Mouse (Mus musculus) CH12.LX (cell line): ENCODE results near the gene Agrp. TPM values are rescaled to one million over a fixed set of nuclear protein-coding genes. Genes with fewer than 3 reads are reported as not detected.

Experiments used
- DNase-seq: peaks from one replicate; pipeline ENCODE4 v3.0.0-alpha.2; 2013; ENCODE audit errors: extremely low read depth
- H3K27ac ChIP-seq: 2 replicates; pipeline ENCODE4 v1.5.1; 2012; ENCODE audit warnings: low read depth, mild to moderate bottlenecking, control low read depth, moderate library complexity; ENCODE audit not compliant: insufficient read depth
- H3K27me3 ChIP-seq: replicated peaks from 2 replicates; pipeline ENCODE3; 2012; ENCODE audit warnings: inconsistent platforms
- H3K36me3 ChIP-seq, 2 experiments: replicated peaks in 1 of 2; 2 replicates each; pipeline versions ENCODE3 to v1.6.1; 2012; ENCODE audit warnings: inconsistent platforms in 1 of 2, low read length in 1 of 2, mild to moderate bottlenecking in 1 of 2, mixed read lengths in 1 of 2, moderate library complexity in 1 of 2; ENCODE audit not compliant: control insufficient read depth in 1 of 2, insufficient read depth in 1 of 2
- H3K4me1 ChIP-seq, 2 experiments: 2 replicates each; pipeline ENCODE4 v1.6.1; 2012; ENCODE audit warnings: inconsistent platforms in 1 of 2, moderate library complexity in 1 of 2; ENCODE audit not compliant: insufficient read depth in 2 of 2, control insufficient read depth in 1 of 2
- H3K4me2 ChIP-seq: 2 replicates; pipeline ENCODE4 v1.6.1; 2012; ENCODE audit warnings: low read depth, mild to moderate bottlenecking, control low read depth; ENCODE audit not compliant: poor library complexity, insufficient read depth, severe bottlenecking
- H3K4me3 ChIP-seq, 3 experiments: fragments of 150-350 bp in 1 of 3; sonication (generic) in 1 of 3; replicated peaks in 1 of 3; 2 replicates each; pipeline versions ENCODE3 to v1.5.1; 2011 to 2012; ENCODE audit warnings: low read depth in 2 of 3, low read length in 2 of 3, mild to moderate bottlenecking in 2 of 3, moderate library complexity in 2 of 3, control low read depth in 1 of 3, improper control_type of control experiment in 1 of 3, inconsistent platforms in 1 of 3, mixed read lengths in 1 of 3; ENCODE audit not compliant: poor library complexity in 1 of 3
- H3K79me2 ChIP-seq: replicated peaks from 2 replicates; pipeline ENCODE4 v1.6.1; 2012; ENCODE audit warnings: mild to moderate bottlenecking, moderate library complexity; ENCODE audit not compliant: control insufficient read depth, poor library complexity, insufficient read depth, severe bottlenecking; ENCODE audit errors: extremely low read depth
- H3K9ac ChIP-seq: 2 replicates; pipeline ENCODE4 v1.6.1; 2012; ENCODE audit warnings: low read depth, mild to moderate bottlenecking, control low read depth, moderate library complexity; ENCODE audit not compliant: insufficient read depth
- H3K9me3 ChIP-seq: replicated peaks from 2 replicates; pipeline ENCODE3; 2012; ENCODE audit warnings: low read length, inconsistent platforms, mixed read lengths
- BHLHE40 ChIP-seq: IDR thresholded peaks from 2 replicates; pipeline ENCODE4 v1.6.1; 2011; ENCODE audit warnings: mild to moderate bottlenecking, low read depth, low read length, improper control_type of control experiment
- EP300 ChIP-seq: IDR thresholded peaks from 2 replicates; pipeline ENCODE4 v1.6.1; 2011; ENCODE audit warnings: low read length, improper control_type of control experiment
- GABPA ChIP-seq: IDR thresholded peaks from 2 replicates; pipeline ENCODE4 v1.6.1; 2012; ENCODE audit warnings: low read depth, low read length, improper control_type of control experiment, inconsistent platforms; ENCODE audit not compliant: insufficient replicate concordance
- HCFC1 ChIP-seq: IDR thresholded peaks from 2 replicates; pipeline ENCODE4 v1.6.1; 2012; ENCODE audit warnings: low read depth, mild to moderate bottlenecking, inconsistent platforms, low read length, improper control_type of control experiment
- IRF4 ChIP-seq: IDR thresholded peaks from 2 replicates; pipeline ENCODE4 v1.6.1; 2014; ENCODE audit warnings: low read depth, mild to moderate bottlenecking, inconsistent platforms, low read length, improper control_type of control experiment
- JUND ChIP-seq: conservative IDR thresholded peaks from 2 replicates; pipeline ENCODE4 v1.6.1; 2011; ENCODE audit warnings: low read depth, low read length, improper control_type of control experiment
- KAT2A ChIP-seq: IDR thresholded peaks from 2 replicates; pipeline ENCODE4 v1.6.1; 2012; ENCODE audit warnings: low read length, improper control_type of control experiment, inconsistent platforms; ENCODE audit not compliant: insufficient replicate concordance
- MAFK ChIP-seq: IDR thresholded peaks from 2 replicates; pipeline ENCODE4 v1.6.1; 2011; ENCODE audit warnings: low read length, improper control_type of control experiment; ENCODE audit not compliant: insufficient replicate concordance
- MAX ChIP-seq: IDR thresholded peaks from 2 replicates; pipeline ENCODE4 v1.6.1; 2011; ENCODE audit warnings: low read length, improper control_type of control experiment
- MAZ ChIP-seq: IDR thresholded peaks from 2 replicates; pipeline ENCODE4 v1.6.1; 2012; ENCODE audit warnings: low read depth, mild to moderate bottlenecking, inconsistent platforms, low read length, improper control_type of control experiment, moderate library complexity
- MEF2A ChIP-seq: IDR thresholded peaks from 2 replicates; pipeline ENCODE4 v1.6.1; 2014; ENCODE audit warnings: low read depth, mild to moderate bottlenecking, inconsistent platforms, low read length, improper control_type of control experiment, borderline replicate concordance
- MYC ChIP-seq: IDR thresholded peaks from 2 replicates; pipeline ENCODE4 v1.6.1; 2011; ENCODE audit warnings: low read depth, mild to moderate bottlenecking, improper control_type of control experiment, low read length
- POLR2A ChIP-seq: IDR thresholded peaks from 2 replicates; pipeline ENCODE4 v1.6.1; 2011; ENCODE audit warnings: low read depth, mild to moderate bottlenecking, improper control_type of control experiment, low read length
- RAD21 ChIP-seq: IDR thresholded peaks from 2 replicates; pipeline ENCODE4 v1.6.1; 2011; ENCODE audit warnings: low read depth, mild to moderate bottlenecking, low read length, improper control_type of control experiment, moderate library complexity
- RCOR1 ChIP-seq: conservative IDR thresholded peaks from 2 replicates; pipeline ENCODE4 v1.6.1; 2012; ENCODE audit warnings: low read depth, mild to moderate bottlenecking, inconsistent platforms, low read length, improper control_type of control experiment
- SIN3A ChIP-seq: IDR thresholded peaks from 2 replicates; pipeline ENCODE4 v1.6.1; 2012; ENCODE audit warnings: low read length, improper control_type of control experiment, inconsistent platforms
- SMC3 ChIP-seq: IDR thresholded peaks from 2 replicates; pipeline ENCODE4 v1.6.1; 2011; ENCODE audit warnings: low read depth, low read length, improper control_type of control experiment
- TBP ChIP-seq: conservative IDR thresholded peaks from 2 replicates; pipeline ENCODE4 v1.6.1; 2011; ENCODE audit warnings: low read depth, low read length, improper control_type of control experiment
- TCF12 ChIP-seq: IDR thresholded peaks from 2 replicates; pipeline ENCODE4 v1.6.1; 2014; ENCODE audit warnings: low read depth, mild to moderate bottlenecking, inconsistent platforms, low read length, improper control_type of control experiment
- UBTF ChIP-seq: IDR thresholded peaks from 2 replicates; pipeline ENCODE4 v1.6.1; 2012; ENCODE audit warnings: low read depth, mild to moderate bottlenecking, inconsistent platforms, low read length, improper control_type of control experiment, moderate library complexity
- USF1 ChIP-seq: IDR thresholded peaks from 2 replicates; pipeline ENCODE4 v1.6.1; 2014; ENCODE audit warnings: low read depth, mild to moderate bottlenecking, inconsistent platforms, low read length, improper control_type of control experiment
- ZMIZ1 ChIP-seq: IDR thresholded peaks from 2 replicates; pipeline ENCODE4 v1.6.1; 2012; ENCODE audit warnings: low read depth, mild to moderate bottlenecking, inconsistent platforms, low read length, improper control_type of control experiment
- dilution Hi-C: fragments of 300-500 bp; cut with MboI; formaldehyde crosslinking; loops from 2 replicates; pipeline ENCODE4 v1.14.3; 2020; ENCODE audit warnings: low sequenced_read_pairs; ENCODE audit not compliant: extremely low pct_unique_long_range_greater_than_20kb, extremely low pct_ligation_motif_present
- in situ Hi-C: fragments of 300-500 bp; cut with MboI; formaldehyde crosslinking; loops from 3 replicates; pipeline ENCODE4 v1.14.3; 2019; ENCODE audit warnings: low sequenced_read_pairs, low pct_ligation_motif_present, low pct_unique_long_range_greater_than_20kb, mixed read lengths
- polyA plus RNA-seq: library from polyadenylated mRNA; unstranded; fragments of >175 nt; gene quantifications from 2 replicates; pipeline ENCODE4 v1.2.1, GENCODE M21; 2012; ENCODE audit warnings: low read depth; ENCODE audit not compliant: insufficient read length
- total RNA-seq, 2 experiments: library from RNA; depleted of rRNA; stranded (reverse); fragments of 300-350 nt in 1 of 2; fragments of >200 nt in 1 of 2; gene quantifications; 2 replicates each; pipeline ENCODE4 v1.2.3; 2012 to 2014

The Agrp gene
- total and polyA plus RNA-seq, 3 experiments = 0.30 TPM; not detected in 2

DNA sequence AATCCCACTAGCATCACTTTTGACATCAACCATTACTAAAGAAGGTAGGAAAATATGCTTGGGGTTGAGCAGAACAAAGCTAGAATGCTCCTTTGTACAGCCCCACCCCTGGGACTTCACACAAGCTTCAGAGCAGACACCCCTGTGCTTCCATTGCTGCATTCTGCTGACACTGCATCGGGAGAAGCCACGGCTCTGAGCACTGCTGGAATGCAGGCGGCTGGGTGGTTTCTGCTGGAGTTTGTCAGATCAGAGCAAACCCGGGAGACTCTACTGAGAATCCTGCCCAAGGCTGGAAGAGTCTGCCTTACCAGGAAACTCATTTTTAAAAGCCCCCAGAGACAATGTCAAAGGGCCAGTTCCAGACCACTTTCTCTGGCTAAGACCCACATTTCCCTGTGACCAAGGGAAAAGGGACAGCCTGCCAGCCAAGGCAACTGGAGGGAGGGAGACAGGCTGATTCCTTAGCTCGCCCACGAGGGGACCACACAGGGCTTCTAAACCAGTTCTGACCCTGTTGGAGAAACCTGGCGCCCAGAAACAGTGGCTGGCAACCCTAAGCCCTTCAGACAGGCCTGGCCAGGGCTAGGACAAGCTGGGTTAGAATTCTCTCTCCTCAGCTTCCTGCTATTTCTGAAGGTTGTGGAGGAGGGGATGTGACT, 92.5 kb downstream of the Agrp start:
- Histone ChIP-seq H3K4me2 (no peak overlapping the region), H3K4me1 (peaks cover 0 to 43% of the 10 kb centered on the region in 2 experiments; a peak in 2 of 4 replicates), H3K79me2 (no peaks in the 10 kb centered on the region; the same call in 1 of the 2 replicates), H3K36me3 (peaks cover 0 to 22% of the 10 kb centered on the region in 2 experiments), H3K9me3 (no peaks in the 10 kb centered on the region), H3K9ac (no peak overlapping the region), H3K4me3 (no peak overlapping the region), H3K27me3 (no peaks in the 10 kb centered on the region), H3K27ac (no peak overlapping the region)
- dilution Hi-C loops = no loop called here
- in situ Hi-C loops = loop anchor here (5.0 kb wide), 1 partner anchor 32 kb away; no protein-coding TSS in a partner anchor
- DNase-seq = no peak
- no peak for TF ChIP-seq MAFK
- TF ChIP-seq EP300 = no peak
- TF ChIP-seq MYC = no peak
- no peak for TF ChIP-seq TBP
- TF ChIP-seq TCF12 = no peak
- TF ChIP-seq USF1 = no peak
- no peak for TF ChIP-seq SMC3
- no peak for TF ChIP-seq KAT2A
- TF ChIP-seq POLR2A = no peak
- no peak for TF ChIP-seq SIN3A
- TF ChIP-seq IRF4 = no peak
- no peak for TF ChIP-seq HCFC1
- TF ChIP-seq MAX = no peak
- no peak for TF ChIP-seq UBTF
- no peak for TF ChIP-seq RCOR1
- TF ChIP-seq MEF2A = no peak
- no peak for TF ChIP-seq GABPA
- TF ChIP-seq RAD21 = no peak
- TF ChIP-seq ZMIZ1 = no peak
- TF ChIP-seq BHLHE40 = no peak

DNA sequence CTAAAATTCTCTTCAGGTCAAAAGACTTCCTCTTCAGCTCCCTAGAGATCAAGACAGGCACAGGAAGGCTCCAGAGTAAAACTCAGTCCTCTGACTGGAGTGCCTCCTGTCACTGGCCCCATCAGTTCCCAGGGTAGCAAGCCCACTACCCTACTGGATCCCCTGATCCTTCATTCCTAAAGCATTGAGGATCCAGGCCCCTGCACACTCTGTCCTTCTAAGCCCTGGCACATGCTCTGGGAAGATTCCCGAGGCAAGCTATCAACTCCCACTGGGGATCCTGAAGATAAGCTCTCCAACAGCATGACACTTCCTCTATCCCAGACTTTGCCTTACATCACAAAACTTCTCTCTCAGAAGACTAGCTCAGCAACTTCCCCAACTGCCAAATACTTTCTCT, 93.5 kb downstream of the Agrp start:
- no peak overlapping the region for H3K4me3 ChIP-seq
- peaks cover 3 to 53% of the 10 kb centered on the region in 2 experiments; a peak in 3 of 4 replicates for H3K4me1 ChIP-seq
- no peak overlapping the region for H3K27ac ChIP-seq
- no peaks in the 10 kb centered on the region for H3K9me3 ChIP-seq
- no peak overlapping the region for H3K4me2 ChIP-seq
- peaks cover 5 to 29% of the 10 kb centered on the region in 2 experiments for H3K36me3 ChIP-seq
- no peak for DNase-seq
- no peaks in the 10 kb centered on the region; the same call in 1 of the 2 replicates for H3K79me2 ChIP-seq
- in situ Hi-C loops (no loop called here), dilution Hi-C loops (no loop called here)
- H3K27me3 ChIP-seq = no peaks in the 10 kb centered on the region
- TF ChIP-seq MAZ = no peak
- TF ChIP-seq JUND = no peak
- no peak for TF ChIP-seq MAFK
- no peak overlapping the region for H3K9ac ChIP-seq
